Mouse (Mus musculus) C2C12 (cell line): ENCODE results near the gene Rep15. TPM values are rescaled to one million over a fixed set of nuclear protein-coding genes. Genes with fewer than 3 reads are reported as not detected.

Experiments used
- H3K27me3 ChIP-seq: one replicate; pipeline ENCODE4 v1.6.1; 2011; ENCODE audit not compliant: control insufficient read depth, insufficient read depth, insufficient read length
- H3K36me3 ChIP-seq: one replicate; pipeline ENCODE4 v1.6.1; 2011; ENCODE audit not compliant: control insufficient read depth, insufficient read depth
- H3K4me3 ChIP-seq: one replicate; pipeline ENCODE4 v1.5.1; 2011; ENCODE audit warnings: mild to moderate bottlenecking, control low read depth; ENCODE audit not compliant: poor library complexity, insufficient read depth, severe bottlenecking
- H3K79me2 ChIP-seq: one replicate; pipeline ENCODE4 v1.6.1; 2011; ENCODE audit not compliant: control insufficient read depth, insufficient read depth
- H3K79me3 ChIP-seq: one replicate; pipeline ENCODE4 v1.6.1; 2011; ENCODE audit warnings: low read depth, control low read depth
- H3ac ChIP-seq: one replicate; pipeline ENCODE3; 2011; ENCODE audit warnings: low read depth; ENCODE audit not compliant: control insufficient read depth, insufficient read length
- CEBPB ChIP-seq: IDR thresholded peaks from one replicate; pipeline ENCODE4 v1.6.1; 2011; ENCODE audit warnings: low read depth, mild to moderate bottlenecking, control low read depth, moderate library complexity
- CTCF ChIP-seq: IDR thresholded peaks from one replicate; pipeline ENCODE4 v1.5.1; 2011; ENCODE audit not compliant: control insufficient read depth, insufficient read depth, insufficient read length
- FOSL1 ChIP-seq: IDR thresholded peaks from one replicate; pipeline ENCODE4 v1.8.0; 2011; ENCODE audit warnings: mild to moderate bottlenecking, low read length; ENCODE audit not compliant: poor library complexity, insufficient read depth, severe bottlenecking
- MAX ChIP-seq: IDR thresholded peaks from one replicate; pipeline ENCODE4 v1.6.1; 2011; ENCODE audit warnings: mild to moderate bottlenecking, control low read depth
- MYOD1 ChIP-seq: IDR thresholded peaks from one replicate; pipeline ENCODE4 v1.6.1; 2011; ENCODE audit warnings: low read depth; ENCODE audit not compliant: control insufficient read depth, insufficient read length
- MYOG ChIP-seq: IDR thresholded peaks from one replicate; pipeline ENCODE4 v1.6.1; 2011; ENCODE audit not compliant: control insufficient read depth, insufficient read length; ENCODE audit errors: extremely low read depth
- USF1 ChIP-seq: IDR thresholded peaks from one replicate; pipeline ENCODE4 v1.6.1; 2011; ENCODE audit warnings: low read depth, mild to moderate bottlenecking, control low read depth, moderate library complexity
- polyA plus RNA-seq: library from polyadenylated mRNA; unstranded; fragments of >200 nt; fragmentation: generic; extraction: Trizol; gene quantifications from one replicate; pipeline ENCODE4 v1.2.1, GENCODE M21; 2012; ENCODE audit warnings: missing spikeins

The Rep15 gene
- polyA plus RNA-seq, 1 experiment, result 0.68 TPM

GRCm38 (mm10) chr6:147011555-147011954 lies 20.8 kb upstream of the Rep15 start:
- peaks cover 90% of the 10 kb centered on the region for H3K36me3 ChIP-seq
- H3K79me3 ChIP-seq, result no peaks in the 10 kb centered on the region
- no peak overlapping the region for H3ac ChIP-seq
- no peaks in the 10 kb centered on the region for H3K79me2 ChIP-seq
- no peak overlapping the region for H3K4me3 ChIP-seq
- H3K27me3 ChIP-seq, result no peaks in the 10 kb centered on the region
- TF ChIP-seq USF1 (no peak), MYOD1 (no peak), MAX (no peak), FOSL1 (no peak), MYOG (no peak), CTCF (no peak), CEBPB (no peak)

- no peaks in the 10 kb centered on the region for H3K79me2 ChIP-seq
- H3ac ChIP-seq, result no peak overlapping the region
- no peaks in the 10 kb centered on the region for H3K27me3 ChIP-seq
- H3K79me3 ChIP-seq, result no peaks in the 10 kb centered on the region
- TF ChIP-seq MYOD1 (no peak), USF1 (no peak), MAX (no peak), FOSL1 (no peak), CTCF (no peak), MYOG (no peak), CEBPB (no peak)
- no peak overlapping the region for H3K4me3 ChIP-seq
- H3K36me3 ChIP-seq, result peaks cover 90% of the 10 kb centered on the region
Observed at GRCm38 (mm10) chr6:147011977-147012376, 20.4 kb upstream of the Rep15 start.

- H3K79me3 ChIP-seq, result no peaks in the 10 kb centered on the region
- no peak overlapping the region for H3K4me3 ChIP-seq
- H3ac ChIP-seq, result no peak overlapping the region
- TF ChIP-seq USF1 (no peak), MAX (no peak), CEBPB (no peak), FOSL1 (no peak), MYOD1 (no peak), CTCF (no peak), MYOG (no peak)
- H3K27me3 ChIP-seq, result no peaks in the 10 kb centered on the region
- H3K79me2 ChIP-seq, result no peaks in the 10 kb centered on the region
- peaks cover 90% of the 10 kb centered on the region for H3K36me3 ChIP-seq
Observed at GRCm38 (mm10) chr6:147013546-147013945, 18.8 kb upstream of the Rep15 start.

- H3K79me2 ChIP-seq, result no peaks in the 10 kb centered on the region
- H3K36me3 ChIP-seq, result peaks cover 79% of the 10 kb centered on the region
- no peak overlapping the region for H3K4me3 ChIP-seq
- no peaks in the 10 kb centered on the region for H3K27me3 ChIP-seq
- no peaks in the 10 kb centered on the region for H3K79me3 ChIP-seq
- H3ac ChIP-seq, result no peak overlapping the region
- TF ChIP-seq CTCF (no peak), FOSL1 (no peak), MAX (no peak), USF1 (no peak), CEBPB (no peak)
Observed at GRCm38 (mm10) chr6:147017906-147018305, 14.5 kb upstream of the Rep15 start.

GRCm38 (mm10) chr6:147018364-147018763 lies 14.0 kb upstream of the Rep15 start:
- no peaks in the 10 kb centered on the region for H3K27me3 ChIP-seq
- no peak for TF ChIP-seq MYOG
- TF ChIP-seq MAX, result no peak
- TF ChIP-seq FOSL1, result no peak
- TF ChIP-seq USF1, result no peak
- TF ChIP-seq CEBPB, result no peak
- TF ChIP-seq MYOD1, result no peak
- TF ChIP-seq CTCF, result no peak
- peaks cover 80% of the 10 kb centered on the region for H3K36me3 ChIP-seq
- H3K79me3 ChIP-seq, result no peaks in the 10 kb centered on the region
- H3ac ChIP-seq, result no peak overlapping the region
- no peaks in the 10 kb centered on the region for H3K79me2 ChIP-seq
- H3K4me3 ChIP-seq, result no peak overlapping the region

DNA sequence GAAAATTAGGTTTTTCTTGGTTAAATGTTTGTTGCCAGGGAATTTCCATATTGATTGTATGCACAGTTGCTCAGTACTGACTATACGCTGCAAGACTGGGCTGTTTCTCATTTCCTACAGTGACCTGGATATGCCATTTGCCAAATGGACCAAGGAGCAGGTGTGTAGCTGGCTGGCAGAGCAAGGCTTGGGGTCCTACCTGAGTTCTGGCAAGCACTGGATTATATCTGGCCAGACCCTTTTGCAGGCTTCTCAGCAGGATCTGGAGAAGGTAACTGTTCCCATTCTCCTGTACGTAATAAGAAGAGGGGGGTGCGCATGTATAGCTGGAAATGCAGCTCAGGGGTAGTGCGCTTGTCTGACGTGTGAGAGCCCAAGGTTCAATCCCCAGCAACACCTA lies 11.2 kb upstream of the Rep15 start:
- peaks cover 77% of the 10 kb centered on the region for H3K36me3 ChIP-seq
- H3K79me2 ChIP-seq, result no peaks in the 10 kb centered on the region
- TF ChIP-seq CEBPB, result no peak
- TF ChIP-seq USF1, result no peak
- TF ChIP-seq MYOD1, result no peak
- no peak for TF ChIP-seq MAX
- no peak for TF ChIP-seq FOSL1
- TF ChIP-seq CTCF, result no peak
- no peak for TF ChIP-seq MYOG
- H3K27me3 ChIP-seq, result no peaks in the 10 kb centered on the region
- no peaks in the 10 kb centered on the region for H3K79me3 ChIP-seq
- H3ac ChIP-seq, result no peak overlapping the region
- H3K4me3 ChIP-seq, result no peak overlapping the region
